Mouse (Mus musculus) heart, adult 2 months (tissue): Measurements from ENCODE around the gene Gm28269. TPM values are rescaled to one million over a fixed set of nuclear protein-coding genes. Genes with fewer than 3 reads are reported as not detected.

Source experiments
- DNase-seq, 2 experiments: peaks; one replicate each; pipeline ENCODE4 v3.0.0; 2021
- H3K27ac ChIP-seq: fragments of 200-600 bp; 2 replicates; pipeline ENCODE4 v1.8.1; 2022
- H3K27me3 ChIP-seq: fragments of 200-500 bp; 2 replicates; pipeline ENCODE4 v1.6.1; 2012; ENCODE audit warnings: mild to moderate bottlenecking, low read length, inconsistent platforms, mixed read lengths; ENCODE audit not compliant: control insufficient read depth, insufficient read depth
- H3K36me3 ChIP-seq: fragments of 200-500 bp; 2 replicates; pipeline ENCODE4 v1.6.1; 2012; ENCODE audit warnings: low read length, inconsistent platforms; ENCODE audit not compliant: control insufficient read depth, insufficient read depth
- H3K4me1 ChIP-seq: fragments of 200-500 bp; 2 replicates; pipeline ENCODE4 v1.6.1; 2011; ENCODE audit warnings: low read length; ENCODE audit not compliant: control insufficient read depth, insufficient read depth
- H3K4me3 ChIP-seq: fragments of 200-600 bp; 2 replicates; pipeline ENCODE4 v1.8.1; 2022
- H3K79me2 ChIP-seq: fragments of 200-500 bp; replicated peaks from 2 replicates; pipeline ENCODE4 v1.6.1; 2012; ENCODE audit warnings: mild to moderate bottlenecking, inconsistent platforms, low read length, moderate library complexity, mixed read lengths; ENCODE audit not compliant: control insufficient read depth, insufficient read depth
- H3K9ac ChIP-seq: fragments of 200-500 bp; 2 replicates; pipeline ENCODE4 v1.6.1; 2012; ENCODE audit warnings: low read depth, mild to moderate bottlenecking, control low read depth, inconsistent platforms, low read length, mixed read lengths
- CTCF ChIP-seq: fragments of 200-600 bp; IDR thresholded peaks from 2 replicates; pipeline ENCODE4 v1.8.1; 2022; ENCODE audit warnings: antibody characterized with exemption, mild to moderate bottlenecking, moderate library complexity
- EP300 ChIP-seq: fragments of 200-500 bp; IDR thresholded peaks from 2 replicates; pipeline ENCODE4 v1.6.1; 2011; ENCODE audit warnings: low read depth, low read length, control low read depth; ENCODE audit not compliant: insufficient read depth
- WGBS: fragments of 180-500 bp; shearing (Covaris S2); methylation state at CpG from one replicate; pipeline ENCODE4 v1.1.7; 2018; 5-methylcytosine and 5-hydroxymethylcytosine counted together
- intact Hi-C: fragments of 180-260 bp; cut with DNase I; formaldehyde crosslinking; loops from one replicate; pipeline ENCODE4 v1.15.1; 2025
- polyA plus RNA-seq: library from polyadenylated mRNA; depleted of rRNA; stranded (reverse); fragments of >200 nt; gene quantifications from 2 replicates; pipeline ENCODE4 v1.2.3, GENCODE M21; 2012; rRNA removed
- total RNA-seq, 2 experiments: library from RNA; stranded (reverse); gene quantifications; 2 replicates each; pipeline ENCODE4 v1.2.3; 2021

The Gm28269 gene
- total and polyA plus RNA-seq, 3 experiments, result not detected

GRCm38 (mm10) chrX:21695687-21696086, 49.2 kb downstream of the Gm28269 start:
- intact Hi-C loops, result no loop called here
- no peak overlapping the region for H3K4me3 ChIP-seq
- H3K9ac ChIP-seq, result no peak overlapping the region
- DNase-seq, result no peak
- H3K4me1 ChIP-seq, result no peaks in the 10 kb centered on the region
- no peaks in the 10 kb centered on the region for H3K36me3 ChIP-seq
- H3K27me3 ChIP-seq, result no peaks in the 10 kb centered on the region
- H3K79me2 ChIP-seq, result no peaks in the 10 kb centered on the region
- WGBS, result 75% methylated on average over 3 of the region's 3 CpGs
- no peak overlapping the region for H3K27ac ChIP-seq
- TF ChIP-seq CTCF, result no peak

- no peak overlapping the region for H3K4me3 ChIP-seq
- H3K27me3 ChIP-seq, result no peaks in the 10 kb centered on the region
- TF ChIP-seq EP300 (no peak), CTCF (no peak)
- H3K27ac ChIP-seq, result no peak overlapping the region
- H3K36me3 ChIP-seq, result no peaks in the 10 kb centered on the region
- no peak overlapping the region for H3K9ac ChIP-seq
- no peaks in the 10 kb centered on the region for H3K79me2 ChIP-seq
- H3K4me1 ChIP-seq, result no peaks in the 10 kb centered on the region
- no peak for DNase-seq
- intact Hi-C loops, result no loop called here
- WGBS, result 75% methylated on average over 6 of the region's 6 CpGs
Measured at GRCm38 (mm10) chrX:21695220-21695619, 49.7 kb downstream of the Gm28269 start.

Other genes starting within 250 kb of the Gm28269 start
- under 1 TPM in 1 of 2 experiments, not detected in 1; 0.23 TPM for gene Slc6a14, start 30.2 kb downstream of the Gm28269 start, total RNA-seq
- 0.06 and 0.10 TPM in 2 replicates for gene Slc6a14, start 30.2 kb downstream of the Gm28269 start, polyA plus RNA-seq